ENCODE assay signal across 8 mouse cellular contexts in genomic region chr12:5336927-5337712, GRCm38 (mm10). TPM values are rescaled to one million over a fixed set of nuclear protein-coding genes. Genes with fewer than 3 reads are reported as not detected.
DNase-seq lines count a peak whose midpoint lies in the region; ATAC-seq lines count a peak whose summit lies in the region.

No protein-coding gene starts in this region.

- H3K27ac ChIP-seq in hindbrain, embryonic 16.5 days (ENCODE audit: low read depth, low read length), result no peak overlapping the region
- no peak overlapping the region for H3K27ac ChIP-seq in hindbrain, embryonic 12.5 days
- no peak overlapping the region for H3K27ac ChIP-seq in midbrain, embryonic 11.5 days (ENCODE audit: low read depth, low read length)

- no peak overlapping the region for H3K4me2 ChIP-seq in hindbrain, embryonic 16.5 days (ENCODE audit: low read length)
- H3K4me2 ChIP-seq in hindbrain, embryonic 12.5 days (replicated peaks), result no peak overlapping the region
- H3K4me2 ChIP-seq in midbrain, embryonic 11.5 days, result no peak overlapping the region

- 0 out of 2 replicates have a peak, but pooled peaks have one; percentile 25 for ATAC-seq in hindbrain, embryonic 16.5 days
- no peak for ATAC-seq in hindbrain, embryonic 12.5 days (ENCODE audit: low FRiP score)
- peak; percentile 83 for ATAC-seq in midbrain, embryonic 11.5 days (ENCODE audit: low FRiP score)
- ATAC-seq in megakaryocyte progenitor cell, adult 5-6 weeks (replicated peaks; ENCODE audit: poor library complexity), result no peak

- H3K4me3 ChIP-seq in hindbrain, embryonic 16.5 days (ENCODE audit: low read length), result no peak overlapping the region
- H3K4me3 ChIP-seq in hindbrain, embryonic 12.5 days, result no peak overlapping the region
- H3K4me3 ChIP-seq in midbrain, embryonic 11.5 days (ENCODE audit: low read depth, low read length), result no peak overlapping the region

- WGBS in hindbrain, embryonic 16.5 days, result 27% methylated on average over 8 of the region's 8 CpGs
- WGBS in hindbrain, embryonic 12.5 days, result 26% methylated on average over 8 of the region's 8 CpGs
- WGBS in midbrain, embryonic 11.5 days, result 10% methylated on average over 8 of the region's 8 CpGs

- H3K9me3 ChIP-seq in hindbrain, embryonic 16.5 days (ENCODE audit: control insufficient read depth, low read length), result no peaks in the 10 kb centered on the region
- H3K9me3 ChIP-seq in hindbrain, embryonic 12.5 days (replicated peaks), result no peaks in the 10 kb centered on the region
- no peaks in the 10 kb centered on the region for H3K9me3 ChIP-seq in midbrain, embryonic 11.5 days (ENCODE audit: control insufficient read depth, low read length)

- no peaks in the 10 kb centered on the region for H3K27me3 ChIP-seq in hindbrain, embryonic 16.5 days (replicated peaks; ENCODE audit: control insufficient read depth, insufficient read depth, low read length)
- no peaks in the 10 kb centered on the region for H3K27me3 ChIP-seq in hindbrain, embryonic 12.5 days
- H3K27me3 ChIP-seq in midbrain, embryonic 11.5 days (ENCODE audit: control insufficient read depth, insufficient read depth, low read length), result no peaks in the 10 kb centered on the region

- H3K4me1 ChIP-seq in hindbrain, embryonic 16.5 days (ENCODE audit: control insufficient read depth, insufficient read depth, low read depth, low read length), result peaks cover 7% of the 10 kb centered on the region
- peaks cover 24% of the 10 kb centered on the region for H3K4me1 ChIP-seq in hindbrain, embryonic 12.5 days
- H3K4me1 ChIP-seq in midbrain, embryonic 11.5 days (ENCODE audit: control insufficient read depth, insufficient read depth, low read length), result peaks cover 13% of the 10 kb centered on the region

- intact Hi-C loops in left cerebral cortex, postnatal 36 days (cut with DNase I), result no loop called here

- 0 out of 2 replicates have a peak overlapping the region, but pooled peaks have one; percentile 25 for H3K9ac ChIP-seq in hindbrain, embryonic 16.5 days (ENCODE audit: low read depth, low read length)
- no peak overlapping the region for H3K9ac ChIP-seq in hindbrain, embryonic 12.5 days
- no peak overlapping the region for H3K9ac ChIP-seq in midbrain, embryonic 11.5 days (ENCODE audit: low read length)

- peak; percentile 42 to 48 for DNase-seq in cerebellum, adult 18-20 months
- peak; percentile 20 to 32 for DNase-seq in heart, adult 9 months (ENCODE audit: low spot score in 2 of 2)
- DNase-seq in midbrain, embryonic 11.5 days (ENCODE audit: low spot score, missing footprints), result peak; percentile 91
- no peak for DNase-seq in T-cell, adult 2 months (ENCODE audit: low spot score)
- no peak for DNase-seq in left cerebral cortex, postnatal 36 days (ENCODE audit: low spot score in 2 of 2)

- no peaks in the 10 kb centered on the region; the same call in 1 of the 2 replicates for H3K36me3 ChIP-seq in hindbrain, embryonic 16.5 days (ENCODE audit: control insufficient read depth, insufficient read depth, low read length)
- H3K36me3 ChIP-seq in hindbrain, embryonic 12.5 days, result peaks cover 4% of the 10 kb centered on the region; the same call in 1 of the 2 replicates
- no peaks in the 10 kb centered on the region for H3K36me3 ChIP-seq in midbrain, embryonic 11.5 days (ENCODE audit: control insufficient read depth, insufficient read depth, low read length)

RNA-seq across cellular contexts. Expression of gene Klhl29, which starts 38.4 kb away (rescaled TPM):
- polyA plus RNA-seq in hindbrain, embryonic 16.5 days (2015; fragmentation: Nextera tagmentation; extraction: Ambion mirVana), result 2.3 and 3.4 TPM in 2 replicates
- 4.2 and 4.4 TPM in 2 replicates for polyA plus RNA-seq in hindbrain, embryonic 12.5 days (2016; fragmentation: Nextera tagmentation; extraction: Ambion mirVana)
- polyA plus RNA-seq in midbrain, embryonic 11.5 days (2014; fragmentation: Nextera tagmentation; extraction: Ambion mirVana), result 1.9 and 2.0 TPM in 2 replicates
- total RNA-seq in megakaryocyte progenitor cell, adult 5-6 weeks (2015), result not detected in 2 replicates
- not detected in 2 replicates for total RNA-seq in megakaryocyte progenitor cell, adult 5-6 weeks (2017)
- 10 to 100 TPM; 39.8 to 51.9 TPM for total RNA-seq in left cerebral cortex, postnatal 36 days (2021)

Comparison
In these comparisons a context has a peak if more than half of its experiments do, and no peak if none do; other contexts are left out.
1. ATAC-seq: peak in hindbrain, embryonic 16.5 days (single experiment) and midbrain, embryonic 11.5 days (single experiment); none in hindbrain, embryonic 12.5 days (single experiment) and megakaryocyte progenitor cell, adult 5-6 weeks (single experiment).
2. DNase-seq: peak in cerebellum, adult 18-20 months (2 of 2), heart, adult 9 months (2 of 2) and midbrain, embryonic 11.5 days (single experiment); none in T-cell, adult 2 months (single experiment) and left cerebral cortex, postnatal 36 days (0 of 2).